Mouse (Mus musculus): ENCODE data around the gene Prr32.

Gene Prr32

DNA sequence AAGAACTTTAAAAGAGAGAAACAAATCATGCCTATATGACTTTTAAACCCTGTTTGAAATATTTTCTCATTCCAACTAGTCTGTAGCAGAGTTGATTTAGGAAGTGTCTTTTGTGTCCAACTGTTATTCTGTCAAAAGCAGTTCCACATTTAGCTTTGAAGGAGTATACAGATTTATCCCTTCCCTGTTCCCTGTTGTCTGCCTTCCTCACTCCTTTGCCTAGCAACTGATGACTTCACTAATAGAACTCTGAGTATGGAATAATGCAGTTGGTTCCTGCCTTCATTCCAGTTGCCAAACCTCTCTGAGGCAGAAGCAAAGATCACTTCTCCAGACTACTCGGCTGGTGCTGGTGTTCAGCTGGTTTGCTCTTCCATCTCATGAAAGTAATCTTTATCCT, at the start of gene Prr32:
Gene Prr32 (plus strand): TSS at position 301 of the 400 bp plus-strand sequence.
- no peak for DNase-seq (ENCODE audit: inconsistent age in 2 of 2, low spot score in 1 of 2)
